Mouse (Mus musculus) bone marrow macrophage, adult 2 months (primary cell): Measurements from ENCODE around the gene Rab14.

Experiments used
- CTCF ChIP-seq: IDR thresholded peaks from 2 replicates; pipeline ENCODE4 v1.5.1; 2012; ENCODE audit warnings: low read depth, mild to moderate bottlenecking, low read length, moderate library complexity
- POLR2A ChIP-seq: IDR thresholded peaks from 2 replicates; pipeline ENCODE4 v1.6.1; 2012; ENCODE audit warnings: mild to moderate bottlenecking, low read depth, low read length, borderline replicate concordance

- no peak for TF ChIP-seq POLR2A
- no peak for TF ChIP-seq CTCF
Observed at GRCm38 (mm10) chr2:35157836-35158235, 43.1 kb downstream of the Rab14 start.
